In genomic region chr17:79904593-79904992, GRCm38 (mm10) we compare ENCODE assay signal across 29 mouse cellular contexts. TPM values are rescaled to one million over a fixed set of nuclear protein-coding genes. Genes with fewer than 3 reads are reported as not detected.
DNase-seq lines count a peak whose midpoint lies in the region; ATAC-seq and TF ChIP-seq lines count a peak whose summit lies in the region.
"Had no signal": no experiment of that assay in that cellular context is flagged by ENCODE, and none has a peak within 500 bp of the region (broad histone marks: within the 10 kb centered on the region; RNA-seq: fewer than 3 reads in every experiment).

No protein-coding gene starts in this region.

- 0 out of 2 replicates have a peak, but pooled peaks have one; percentile 33 for ATAC-seq in liver, postnatal 0 days
- no peak for ATAC-seq in liver, embryonic 12.5 days
- peak; percentile 63 for ATAC-seq in intestine, embryonic 15.5 days
- ATAC-seq: forebrain, embryonic 15.5 days; hindbrain, embryonic 16.5 days; Patski had no signal

- H3K4me3 ChIP-seq in liver, postnatal 0 days (ENCODE audit: low read depth, low read length) = no peak overlapping the region
- no peak overlapping the region for H3K4me3 ChIP-seq in liver, embryonic 12.5 days
- H3K4me3 ChIP-seq in intestine, embryonic 15.5 days (replicated peaks) = no peak overlapping the region
- H3K4me3 ChIP-seq in small intestine, adult 2 months (ENCODE audit: low read depth, low read length) = no peak overlapping the region
- H3K4me3 ChIP-seq: embryonic facial prominence, embryonic 12.5 days; embryonic facial prominence, embryonic 15.5 days; erythroblast, embryonic 14.5 days; forebrain, embryonic 12.5 days; forebrain, embryonic 15.5 days; heart, embryonic 12.5 days; heart, embryonic 15.5 days; hindbrain, embryonic 10.5 days; hindbrain, embryonic 13.5 days had no signal

- TF ChIP-seq EP300 in liver, postnatal 0 days (IDR thresholded peaks at IDR 0.05; ENCODE audit: low read depth) = no peak

- no peak for DNase-seq in liver, postnatal 0 days
- no peak for DNase-seq in spleen, postnatal 14 days (ENCODE audit: low spot score in 2 of 2)
- no peak for DNase-seq in left cerebral cortex, adult 18-20 months (ENCODE audit: low spot score in 2 of 2)
- DNase-seq: adrenal gland, adult 2 months; adrenal gland, postnatal 14 days; B cell, adult 2 months; cerebellum, adult 11 months; cerebellum, adult 2 months; cerebellum, adult 9-11 months; cerebellum, postnatal 25 days; gastrocnemius, postnatal 25 days; heart, adult 18-20 months; heart, postnatal 10 days; heart, postnatal 36 days had no signal

- no peak overlapping the region for H3K27ac ChIP-seq in liver, postnatal 0 days (ENCODE audit: low read depth)
- no peak overlapping the region for H3K27ac ChIP-seq in liver, embryonic 12.5 days
- H3K27ac ChIP-seq in intestine, embryonic 15.5 days = no peak overlapping the region
- peak overlapping the region; percentile 60 for H3K27ac ChIP-seq in small intestine, adult 2 months (ENCODE audit: insufficient read depth, low read depth, low read length)
- H3K27ac ChIP-seq: embryonic facial prominence, embryonic 12.5 days; embryonic facial prominence, embryonic 15.5 days; forebrain, embryonic 12.5 days; forebrain, embryonic 15.5 days; heart, embryonic 15.5 days; hindbrain, embryonic 10.5 days; hindbrain, embryonic 13.5 days had no signal

- no peak overlapping the region for H3K4me2 ChIP-seq in liver, postnatal 0 days (ENCODE audit: low read depth, low read length)
- H3K4me2 ChIP-seq in liver, embryonic 12.5 days = no peak overlapping the region
- H3K4me2 ChIP-seq in intestine, embryonic 15.5 days (replicated peaks) = no peak overlapping the region
- H3K4me2 ChIP-seq: embryonic facial prominence, embryonic 12.5 days; embryonic facial prominence, embryonic 15.5 days; forebrain, embryonic 12.5 days; forebrain, embryonic 15.5 days; heart, embryonic 12.5 days; heart, embryonic 15.5 days; hindbrain, embryonic 13.5 days had no signal

- H3K4me1 ChIP-seq in liver, postnatal 0 days (ENCODE audit: insufficient read depth) = no peaks in the 10 kb centered on the region
- H3K4me1 ChIP-seq in liver, embryonic 12.5 days = no peaks in the 10 kb centered on the region
- H3K4me1 ChIP-seq in intestine, embryonic 15.5 days (replicated peaks) = no peaks in the 10 kb centered on the region
- peaks cover 20% of the 10 kb centered on the region for H3K4me1 ChIP-seq in small intestine, adult 2 months (ENCODE audit: control insufficient read depth, insufficient read depth, insufficient read length, low read length)
- H3K4me1 ChIP-seq: forebrain, embryonic 12.5 days; forebrain, embryonic 15.5 days; heart, embryonic 12.5 days; heart, embryonic 15.5 days; hindbrain, embryonic 10.5 days; hindbrain, embryonic 13.5 days had no signal

- no peaks in the 10 kb centered on the region for H3K27me3 ChIP-seq in liver, postnatal 0 days (ENCODE audit: insufficient read depth, low read length)
- no peaks in the 10 kb centered on the region for H3K27me3 ChIP-seq in liver, embryonic 12.5 days (replicated peaks)
- no peaks in the 10 kb centered on the region for H3K27me3 ChIP-seq in intestine, embryonic 15.5 days (replicated peaks)
- no peaks in the 10 kb centered on the region for H3K27me3 ChIP-seq in small intestine, adult 2 months (ENCODE audit: control insufficient read depth, insufficient read depth, low read length)
- H3K27me3 ChIP-seq: embryonic facial prominence, embryonic 12.5 days; embryonic facial prominence, embryonic 15.5 days; forebrain, embryonic 12.5 days; forebrain, embryonic 15.5 days; heart, embryonic 12.5 days; heart, embryonic 15.5 days; hindbrain, embryonic 13.5 days had no signal

- 75% methylated on average over 4 of the region's 4 CpGs for WGBS in liver, postnatal 0 days (ENCODE audit: insufficient replicate concordance)
- 71% methylated on average over 4 of the region's 4 CpGs for WGBS in liver, embryonic 12.5 days (ENCODE audit: insufficient replicate concordance)
- 66% methylated on average over 4 of the region's 4 CpGs for WGBS in intestine, embryonic 15.5 days
- WGBS in small intestine, adult 2 months = 33% methylated on average over 4 of the region's 4 CpGs

- TF ChIP-seq CTCF in liver, postnatal 0 days (IDR thresholded peaks at IDR 0.05; ENCODE audit: low read depth) = no peak
- TF ChIP-seq CTCF in small intestine, adult 2 months (IDR thresholded peaks at IDR 0.05; ENCODE audit: extremely low read depth, insufficient read length, insufficient replicate concordance, low read depth, low read length) = no peak

- H3K36me3 ChIP-seq in liver, postnatal 0 days (replicated peaks; ENCODE audit: insufficient read depth, low read length) = no peaks in the 10 kb centered on the region
- no peaks in the 10 kb centered on the region for H3K36me3 ChIP-seq in liver, embryonic 12.5 days
- H3K36me3 ChIP-seq in intestine, embryonic 15.5 days = no peaks in the 10 kb centered on the region
- no peaks in the 10 kb centered on the region for H3K36me3 ChIP-seq in small intestine, adult 2 months (ENCODE audit: control insufficient read depth, insufficient read depth, low read length)
- H3K36me3 ChIP-seq: embryonic facial prominence, embryonic 12.5 days; embryonic facial prominence, embryonic 15.5 days; forebrain, embryonic 12.5 days; forebrain, embryonic 15.5 days; G1E; heart, embryonic 12.5 days; heart, embryonic 15.5 days; hindbrain, embryonic 10.5 days; hindbrain, embryonic 13.5 days had no signal

- no peak overlapping the region for H3K9ac ChIP-seq in liver, postnatal 0 days (replicated peaks)
- H3K9ac ChIP-seq in liver, embryonic 12.5 days = no peak overlapping the region
- H3K9ac ChIP-seq in intestine, embryonic 15.5 days = no peak overlapping the region
- H3K9ac ChIP-seq: embryonic facial prominence, embryonic 12.5 days; embryonic facial prominence, embryonic 15.5 days; forebrain, embryonic 12.5 days; forebrain, embryonic 15.5 days; heart, embryonic 12.5 days; heart, embryonic 15.5 days; hindbrain, embryonic 13.5 days had no signal

- no peak for TF ChIP-seq POLR2A in small intestine, adult 2 months (IDR thresholded peaks at IDR 0.05; ENCODE audit: low read depth, low read length)

- no peaks in the 10 kb centered on the region for H3K9me3 ChIP-seq in liver, postnatal 0 days (ENCODE audit: low read length)
- no peaks in the 10 kb centered on the region for H3K9me3 ChIP-seq in liver, embryonic 12.5 days (replicated peaks)
- no peaks in the 10 kb centered on the region for H3K9me3 ChIP-seq in intestine, embryonic 15.5 days
- H3K9me3 ChIP-seq: embryonic facial prominence, embryonic 12.5 days; embryonic facial prominence, embryonic 15.5 days; forebrain, embryonic 12.5 days; forebrain, embryonic 15.5 days; G1E; heart, embryonic 12.5 days; heart, embryonic 15.5 days; hindbrain, embryonic 10.5 days; hindbrain, embryonic 13.5 days had no signal

RNA-seq across cellular contexts. Expression of gene Atl2, which starts 8.7 kb away (rescaled TPM):
- polyA plus RNA-seq in liver, postnatal 0 days (2015; fragmentation: Nextera tagmentation; extraction: Ambion mirVana) = 40.8 and 41.2 TPM in 2 replicates
- polyA plus RNA-seq in liver, embryonic 12.5 days (2016; fragmentation: Nextera tagmentation; extraction: Ambion mirVana) = 42.0 and 42.1 TPM in 2 replicates
- polyA plus RNA-seq in intestine, embryonic 15.5 days (2015; fragmentation: Nextera tagmentation; extraction: Ambion mirVana) = 42.6 and 43.9 TPM in 2 replicates
- polyA plus RNA-seq in small intestine, adult 2 months (2012; rRNA removed) = 4.8 and 12.8 TPM in 2 replicates
- 10 to 100 TPM; 64.3 to 66.0 TPM for total RNA-seq in left cerebral cortex, adult 18-20 months (2021)
